Mouse (Mus musculus) CH12.LX (cell line): ENCODE measurements around the gene P3h2. TPM values are rescaled to one million over a fixed set of nuclear protein-coding genes. Genes with fewer than 3 reads are reported as not detected.

ENCODE experiments used
- DNase-seq: peaks from one replicate; pipeline ENCODE4 v3.0.0-alpha.2; 2013; ENCODE audit errors: extremely low read depth
- H3K27ac ChIP-seq: 2 replicates; pipeline ENCODE4 v1.5.1; 2012; ENCODE audit warnings: low read depth, mild to moderate bottlenecking, control low read depth, moderate library complexity; ENCODE audit not compliant: insufficient read depth
- H3K27me3 ChIP-seq: replicated peaks from 2 replicates; pipeline ENCODE3; 2012; ENCODE audit warnings: inconsistent platforms
- H3K36me3 ChIP-seq, 2 experiments: replicated peaks in 1 of 2; 2 replicates each; pipeline versions ENCODE3 to v1.6.1; 2012; ENCODE audit warnings: inconsistent platforms in 1 of 2, low read length in 1 of 2, mild to moderate bottlenecking in 1 of 2, mixed read lengths in 1 of 2, moderate library complexity in 1 of 2; ENCODE audit not compliant: control insufficient read depth in 1 of 2, insufficient read depth in 1 of 2
- H3K4me1 ChIP-seq, 2 experiments: 2 replicates each; pipeline ENCODE4 v1.6.1; 2012; ENCODE audit warnings: inconsistent platforms in 1 of 2, moderate library complexity in 1 of 2; ENCODE audit not compliant: insufficient read depth in 2 of 2, control insufficient read depth in 1 of 2
- H3K4me2 ChIP-seq: 2 replicates; pipeline ENCODE4 v1.6.1; 2012; ENCODE audit warnings: low read depth, mild to moderate bottlenecking, control low read depth; ENCODE audit not compliant: poor library complexity, insufficient read depth, severe bottlenecking
- H3K4me3 ChIP-seq, 3 experiments: fragments of 150-350 bp in 1 of 3; sonication (generic) in 1 of 3; replicated peaks in 1 of 3; 2 replicates each; pipeline versions ENCODE3 to v1.5.1; 2011 to 2012; ENCODE audit warnings: low read depth in 2 of 3, low read length in 2 of 3, mild to moderate bottlenecking in 2 of 3, moderate library complexity in 2 of 3, control low read depth in 1 of 3, improper control_type of control experiment in 1 of 3, inconsistent platforms in 1 of 3, mixed read lengths in 1 of 3; ENCODE audit not compliant: poor library complexity in 1 of 3
- H3K79me2 ChIP-seq: replicated peaks from 2 replicates; pipeline ENCODE4 v1.6.1; 2012; ENCODE audit warnings: mild to moderate bottlenecking, moderate library complexity; ENCODE audit not compliant: control insufficient read depth, poor library complexity, insufficient read depth, severe bottlenecking; ENCODE audit errors: extremely low read depth
- H3K9ac ChIP-seq: 2 replicates; pipeline ENCODE4 v1.6.1; 2012; ENCODE audit warnings: low read depth, mild to moderate bottlenecking, control low read depth, moderate library complexity; ENCODE audit not compliant: insufficient read depth
- H3K9me3 ChIP-seq: replicated peaks from 2 replicates; pipeline ENCODE3; 2012; ENCODE audit warnings: low read length, inconsistent platforms, mixed read lengths
- BHLHE40 ChIP-seq: IDR thresholded peaks from 2 replicates; pipeline ENCODE4 v1.6.1; 2011; ENCODE audit warnings: mild to moderate bottlenecking, low read depth, low read length, improper control_type of control experiment
- CHD1 ChIP-seq: IDR thresholded peaks from 2 replicates; pipeline ENCODE4 v1.6.1; 2012; ENCODE audit warnings: low read depth, low read length, improper control_type of control experiment, inconsistent platforms
- CHD2 ChIP-seq: IDR thresholded peaks from 2 replicates; pipeline ENCODE4 v1.6.1; 2011; ENCODE audit warnings: low read length, improper control_type of control experiment
- CTCF ChIP-seq, 2 experiments: IDR thresholded peaks in 1 of 2; conservative IDR thresholded peaks in 1 of 2; 2 replicates each; pipeline ENCODE4 v1.5.1; 2011 to 2012; ENCODE audit warnings: low read depth in 2 of 2, low read length in 2 of 2, improper control_type of control experiment in 1 of 2, inconsistent platforms in 1 of 2, mild to moderate bottlenecking in 1 of 2, moderate library complexity in 1 of 2
- E2F4 ChIP-seq: IDR thresholded peaks from 2 replicates; pipeline ENCODE4 v1.6.1; 2011; ENCODE audit warnings: low read depth, low read length, improper control_type of control experiment; ENCODE audit not compliant: insufficient replicate concordance
- ELF1 ChIP-seq: IDR thresholded peaks from 2 replicates; pipeline ENCODE4 v1.6.1; 2014; ENCODE audit warnings: low read depth, mild to moderate bottlenecking, inconsistent platforms, low read length, improper control_type of control experiment
- EP300 ChIP-seq: IDR thresholded peaks from 2 replicates; pipeline ENCODE4 v1.6.1; 2011; ENCODE audit warnings: low read length, improper control_type of control experiment
- GABPA ChIP-seq: IDR thresholded peaks from 2 replicates; pipeline ENCODE4 v1.6.1; 2012; ENCODE audit warnings: low read depth, low read length, improper control_type of control experiment, inconsistent platforms; ENCODE audit not compliant: insufficient replicate concordance
- JUN ChIP-seq: IDR thresholded peaks from 2 replicates; pipeline ENCODE4 v1.6.1; 2011; ENCODE audit warnings: low read depth, mild to moderate bottlenecking, low read length, improper control_type of control experiment, moderate library complexity; ENCODE audit not compliant: insufficient read depth
- MAX ChIP-seq: IDR thresholded peaks from 2 replicates; pipeline ENCODE4 v1.6.1; 2011; ENCODE audit warnings: low read length, improper control_type of control experiment
- MAZ ChIP-seq: IDR thresholded peaks from 2 replicates; pipeline ENCODE4 v1.6.1; 2012; ENCODE audit warnings: low read depth, mild to moderate bottlenecking, inconsistent platforms, low read length, improper control_type of control experiment, moderate library complexity
- MXI1 ChIP-seq: IDR thresholded peaks from 2 replicates; pipeline ENCODE4 v1.6.1; 2011; ENCODE audit warnings: mild to moderate bottlenecking, low read depth, low read length, improper control_type of control experiment
- NELFE ChIP-seq: IDR thresholded peaks from 2 replicates; pipeline ENCODE4 v1.6.1; 2011; ENCODE audit warnings: low read depth, low read length, improper control_type of control experiment
- PAX5 ChIP-seq: IDR thresholded peaks from 2 replicates; pipeline ENCODE4 v1.6.1; 2012; ENCODE audit warnings: low read length, inconsistent platforms, mixed read lengths
- POLR2AphosphoS2 ChIP-seq: IDR thresholded peaks from 2 replicates; pipeline ENCODE4 v1.6.1; 2011; ENCODE audit warnings: low read depth, low read length, improper control_type of control experiment
- SMC3 ChIP-seq: IDR thresholded peaks from 2 replicates; pipeline ENCODE4 v1.6.1; 2011; ENCODE audit warnings: low read depth, low read length, improper control_type of control experiment
- TCF12 ChIP-seq: IDR thresholded peaks from 2 replicates; pipeline ENCODE4 v1.6.1; 2014; ENCODE audit warnings: low read depth, mild to moderate bottlenecking, inconsistent platforms, low read length, improper control_type of control experiment
- UBTF ChIP-seq: IDR thresholded peaks from 2 replicates; pipeline ENCODE4 v1.6.1; 2012; ENCODE audit warnings: low read depth, mild to moderate bottlenecking, inconsistent platforms, low read length, improper control_type of control experiment, moderate library complexity
- USF1 ChIP-seq: IDR thresholded peaks from 2 replicates; pipeline ENCODE4 v1.6.1; 2014; ENCODE audit warnings: low read depth, mild to moderate bottlenecking, inconsistent platforms, low read length, improper control_type of control experiment
- USF2 ChIP-seq: conservative IDR thresholded peaks from 2 replicates; pipeline ENCODE4 v1.6.1; 2011; ENCODE audit warnings: low read depth, low read length, improper control_type of control experiment
- ZKSCAN1 ChIP-seq: IDR thresholded peaks from 2 replicates; pipeline ENCODE4 v1.6.1; 2012; ENCODE audit warnings: low read depth, inconsistent platforms, low read length, improper control_type of control experiment, borderline replicate concordance
- ZNF384 ChIP-seq: IDR thresholded peaks from 2 replicates; pipeline ENCODE4 v1.6.1; 2012; ENCODE audit warnings: low read depth, low read length, improper control_type of control experiment, inconsistent platforms
- dilution Hi-C: fragments of 300-500 bp; cut with MboI; formaldehyde crosslinking; loops from 2 replicates; pipeline ENCODE4 v1.14.3; 2020; ENCODE audit warnings: low sequenced_read_pairs; ENCODE audit not compliant: extremely low pct_unique_long_range_greater_than_20kb, extremely low pct_ligation_motif_present
- in situ Hi-C: fragments of 300-500 bp; cut with MboI; formaldehyde crosslinking; loops from 3 replicates; pipeline ENCODE4 v1.14.3; 2019; ENCODE audit warnings: low sequenced_read_pairs, low pct_ligation_motif_present, low pct_unique_long_range_greater_than_20kb, mixed read lengths
- polyA plus RNA-seq: library from polyadenylated mRNA; unstranded; fragments of >175 nt; gene quantifications from 2 replicates; pipeline ENCODE4 v1.2.1, GENCODE M21; 2012; ENCODE audit warnings: low read depth; ENCODE audit not compliant: insufficient read length
- total RNA-seq, 2 experiments: library from RNA; depleted of rRNA; stranded (reverse); fragments of 300-350 nt in 1 of 2; fragments of >200 nt in 1 of 2; gene quantifications; 2 replicates each; pipeline ENCODE4 v1.2.3; 2012 to 2014

The P3h2 gene
- total and polyA plus RNA-seq, 3 experiments = 0.08 to 0.73 (median 0.27) TPM

DNA sequence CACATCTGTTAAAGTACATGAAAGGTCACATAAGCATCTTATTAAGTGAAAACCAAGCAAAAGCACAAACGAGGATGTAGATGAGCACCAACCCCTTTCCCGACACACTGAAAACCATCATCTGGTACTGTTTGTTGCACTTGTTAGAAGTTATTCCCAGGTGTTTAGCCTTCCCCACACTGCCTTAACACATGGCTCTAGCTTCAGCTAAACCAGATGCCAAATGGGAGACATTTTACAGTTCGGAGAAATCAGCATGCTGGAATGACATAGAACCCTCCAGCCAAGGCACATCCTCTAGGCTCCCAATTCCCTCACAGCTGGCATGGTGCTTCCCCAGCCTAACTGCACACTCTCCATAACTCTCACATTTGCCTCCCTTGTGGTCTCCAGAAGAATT is 66.3 kb downstream of the P3h2 start:
- TF ChIP-seq MAZ = no peak
- TF ChIP-seq USF2 = no peak
- TF ChIP-seq CHD1 = no peak
- TF ChIP-seq MAX = no peak
- no peak for TF ChIP-seq ZKSCAN1
- no peak for TF ChIP-seq GABPA
- TF ChIP-seq SMC3 = no peak
- no peak for TF ChIP-seq CTCF (conservative IDR thresholded peaks at IDR 0.05 in 1 of 2, IDR thresholded peaks at IDR 0.05 in 1 of 2; ENCODE audit: low read depth in 2 of 2, low read length in 2 of 2)
- no peak for TF ChIP-seq PAX5
- no peak for TF ChIP-seq UBTF
- TF ChIP-seq NELFE = no peak
- no peak for TF ChIP-seq USF1
- TF ChIP-seq MXI1 = no peak
- no peak for TF ChIP-seq POLR2AphosphoS2
- no peak for TF ChIP-seq JUN
- no peak for TF ChIP-seq TCF12
- TF ChIP-seq CHD2 = no peak
- no peak for TF ChIP-seq E2F4
- no peak for TF ChIP-seq BHLHE40
- dilution Hi-C loops = no loop called here

DNA sequence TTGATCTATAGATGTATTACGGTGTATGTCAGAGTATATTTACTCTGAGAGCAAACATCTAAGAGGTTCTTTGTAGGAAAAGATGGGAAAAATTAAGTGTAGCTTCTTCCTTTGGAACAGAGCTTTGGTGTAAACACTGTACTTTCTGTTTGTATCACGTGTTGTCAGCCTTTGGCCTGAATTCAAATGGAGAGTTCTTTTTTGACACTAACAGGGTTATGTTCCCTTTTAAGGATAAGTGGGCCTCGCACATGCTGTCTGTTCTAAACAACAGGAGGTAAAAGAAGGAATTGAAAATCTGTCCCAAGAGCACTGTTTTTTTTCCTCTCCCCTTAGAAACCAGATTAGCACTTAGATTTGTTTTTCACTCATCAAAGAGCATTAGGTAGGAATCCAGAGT is 70.1 kb downstream of the P3h2 start:
- Histone ChIP-seq H3K9ac (no peak overlapping the region), H3K4me2 (no peak overlapping the region), H3K9me3 (peaks cover 5% of the 10 kb centered on the region), H3K4me1 (peaks cover 0 to 12% of the 10 kb centered on the region in 2 experiments; a peak in 2 of 4 replicates), H3K27ac (no peak overlapping the region), H3K36me3 (no peaks in the 10 kb centered on the region), H3K27me3 (no peaks in the 10 kb centered on the region), H3K79me2 (no peaks in the 10 kb centered on the region), H3K4me3 (no peak overlapping the region)
- TF ChIP-seq ELF1 (no peak), EP300 (peak; percentile 29; the same call in 1 of the 2 replicates), ZNF384 (peak; percentile 30; the same call in 1 of the 2 replicates), BHLHE40 (peak; percentile 48)
- in situ Hi-C loops (no loop called here), dilution Hi-C loops (no loop called here)
- DNase-seq = no peak

More for the DNA sequence above, 66.3 kb downstream of the P3h2 start:
- Histone ChIP-seq H3K4me3 (no peak overlapping the region), H3K9me3 (no peaks in the 10 kb centered on the region), H3K36me3 (no peaks in the 10 kb centered on the region), H3K27ac (no peak overlapping the region), H3K4me2 (no peak overlapping the region), H3K4me1 (peaks cover 3 to 21% of the 10 kb centered on the region in 2 experiments; a peak in 3 of 4 replicates), H3K9ac (no peak overlapping the region), H3K79me2 (no peaks in the 10 kb centered on the region), H3K27me3 (no peaks in the 10 kb centered on the region)
- DNase-seq = no peak
- in situ Hi-C loops = no loop called here
